Mouse (Mus musculus) bone marrow, adult 2 months (tissue): Measurements from ENCODE around the gene Grrp1.

Experiments used
- CTCF ChIP-seq: fragments of 200-500 bp; IDR thresholded peaks from 2 replicates; pipeline ENCODE4 v1.5.1; 2011; ENCODE audit warnings: low read length, control low read depth; ENCODE audit not compliant: control insufficient read depth, insufficient read depth
- POLR2A ChIP-seq: fragments of 200-500 bp; IDR thresholded peaks from 2 replicates; pipeline ENCODE4 v1.6.1; 2011; ENCODE audit warnings: low read depth, mild to moderate bottlenecking, control low read depth, low read length, borderline replicate concordance; ENCODE audit not compliant: control insufficient read depth

GRCm38 (mm10) chr4:134206488-134207053, 47.3 kb downstream of the Grrp1 start:
- TF ChIP-seq CTCF = no peak
- TF ChIP-seq POLR2A = no peak
